Mouse (Mus musculus): ENCODE measurements around the gene Fntb. TPM values are rescaled to one million over a fixed set of nuclear protein-coding genes. Genes with fewer than 3 reads are reported as not detected.

Gene Fntb
- polyA plus RNA-seq, 1 experiment, result 23.8 TPM

DNA sequence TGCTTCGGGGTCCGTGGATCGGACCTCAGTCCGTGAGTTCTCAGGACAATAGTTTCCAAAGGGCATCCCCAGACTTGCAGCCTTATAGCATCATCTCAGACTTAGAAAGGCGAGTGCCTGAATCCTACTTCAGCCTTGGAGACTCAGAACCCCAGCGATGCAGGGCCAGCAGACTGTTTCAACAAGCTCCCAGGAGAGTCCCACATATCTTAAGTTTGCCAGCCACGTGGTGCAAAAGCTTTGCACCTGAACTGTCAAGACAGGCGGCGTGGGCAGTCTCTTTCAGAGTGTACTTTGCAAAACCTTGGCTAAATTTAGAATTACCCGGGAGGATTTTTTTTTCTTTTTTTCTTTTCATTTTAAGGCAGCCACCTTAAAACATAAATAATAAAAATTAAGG, 42.4 kb downstream of the Fntb start:
- Histone ChIP-seq H3K36me3 (ENCODE audit: control insufficient read depth, insufficient read depth) (no peaks in the 10 kb centered on the region), H3K27me3 (ENCODE audit: control insufficient read depth, insufficient read depth, insufficient read length) (peaks cover 11% of the 10 kb centered on the region)
- TF ChIP-seq MAX (IDR thresholded peaks at IDR 0.05; ENCODE audit: low read depth) (no peak), MYOD1 (IDR thresholded peaks at IDR 0.05; ENCODE audit: control insufficient read depth in 1 of 3, insufficient read length in 2 of 3, low read depth in 2 of 3) (no peak), REST (IDR thresholded peaks at IDR 0.05; ENCODE audit: insufficient read depth, insufficient read length) (no peak), SRF (IDR thresholded peaks at IDR 0.05; ENCODE audit: control insufficient read depth, insufficient read length, low read depth) (no peak), TCF3 (IDR thresholded peaks at IDR 0.05; ENCODE audit: insufficient read length, low read depth) (no peak), USF1 (IDR thresholded peaks at IDR 0.05; ENCODE audit: low read depth) (no peak), CEBPB (IDR thresholded peaks at IDR 0.05; ENCODE audit: insufficient read depth, poor library complexity, severe bottlenecking) (no peak)

DNA sequence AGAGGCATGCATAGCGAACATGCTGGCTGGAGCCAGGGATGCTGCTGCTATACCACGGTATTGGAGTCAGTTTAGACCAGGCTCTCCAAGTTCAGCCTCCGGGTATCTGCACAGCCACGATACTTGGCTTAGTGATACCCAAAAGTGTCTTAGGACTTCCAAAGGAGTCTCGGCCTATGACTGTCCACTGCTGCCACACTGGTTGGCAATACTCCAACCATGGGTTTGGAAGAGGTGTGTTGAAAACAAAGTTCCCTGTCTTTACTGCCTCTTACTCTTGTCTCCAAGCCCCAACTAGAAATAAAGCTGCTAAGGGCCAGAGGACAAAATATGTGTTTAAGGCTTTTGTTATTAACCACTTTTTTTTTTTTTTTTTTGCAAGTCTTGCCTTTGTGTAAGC, 45.1 kb downstream of the Fntb start:
- H3K4me3 ChIP-seq, result no peak overlapping the region
- H3K27me3 ChIP-seq (ENCODE audit: control insufficient read depth, insufficient read depth, insufficient read length), result peaks cover 15% of the 10 kb centered on the region
- no peak overlapping the region for H3K4me2 ChIP-seq (ENCODE audit: low read depth)
- no peaks in the 10 kb centered on the region for H3K79me2 ChIP-seq (ENCODE audit: control insufficient read depth, insufficient read depth)
- TF ChIP-seq USF1 (IDR thresholded peaks at IDR 0.05; ENCODE audit: low read depth) (no peak), SRF (IDR thresholded peaks at IDR 0.05; ENCODE audit: control insufficient read depth, insufficient read length, low read depth) (no peak), TCF12 (IDR thresholded peaks at IDR 0.05; ENCODE audit: insufficient read depth, poor library complexity, severe bottlenecking) (no peak), TCF3 (IDR thresholded peaks at IDR 0.05; ENCODE audit: insufficient read length, low read depth) (no peak), POLR2AphosphoS2 (IDR thresholded peaks at IDR 0.05; ENCODE audit: insufficient read length, low read depth) (no peak), MAX (IDR thresholded peaks at IDR 0.05; ENCODE audit: low read depth) (no peak), REST (IDR thresholded peaks at IDR 0.05; ENCODE audit: insufficient read depth, insufficient read length) (no peak), MYOG (IDR thresholded peaks at IDR 0.05; ENCODE audit: control insufficient read depth in 1 of 3, insufficient read depth in 1 of 3, insufficient read length in 2 of 3, low read depth in 2 of 3) (no peak), E2F4 (IDR thresholded peaks at IDR 0.05; ENCODE audit: insufficient read depth) (no peak), CEBPB (IDR thresholded peaks at IDR 0.05; ENCODE audit: insufficient read depth, poor library complexity, severe bottlenecking) (no peak), MYOD1 (IDR thresholded peaks at IDR 0.05; ENCODE audit: control insufficient read depth in 1 of 3, insufficient read length in 2 of 3, low read depth in 2 of 3) (no peak), POLR2A (IDR thresholded peaks at IDR 0.05; ENCODE audit: insufficient read length, low read depth) (no peak)
- no peak overlapping the region for H3ac ChIP-seq (ENCODE audit: control insufficient read depth, insufficient read length)
- H3K36me3 ChIP-seq (ENCODE audit: control insufficient read depth, insufficient read depth), result no peaks in the 10 kb centered on the region

More for the DNA sequence above, 42.4 kb downstream of the Fntb start:
- Histone ChIP-seq H3K4me3 (no peak overlapping the region), H3K4me2 (ENCODE audit: low read depth) (no peak overlapping the region), H3K79me2 (ENCODE audit: control insufficient read depth, insufficient read depth) (no peaks in the 10 kb centered on the region), H3ac (ENCODE audit: control insufficient read depth, insufficient read length) (no peak overlapping the region)

DNA sequence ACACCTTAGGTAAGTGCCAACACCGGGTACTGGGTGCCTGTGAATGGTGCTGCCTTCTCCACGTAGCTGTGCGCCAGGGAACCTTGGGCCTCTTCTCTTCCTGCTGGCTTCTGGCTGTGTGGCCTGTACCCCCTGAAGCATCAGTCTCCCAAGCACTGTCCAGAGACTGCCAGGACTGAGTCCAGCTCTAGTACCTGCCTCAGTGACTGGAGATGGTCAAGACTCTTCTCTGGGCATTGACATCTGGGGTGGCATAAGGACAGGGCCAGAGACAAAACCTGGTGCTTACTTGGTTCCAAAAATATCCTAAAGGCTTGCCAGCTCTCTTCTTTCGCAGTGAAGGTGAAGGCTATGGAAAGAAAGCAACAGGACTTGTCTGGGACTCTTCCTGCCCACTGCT, 45.6 kb downstream of the Fntb start:
- peaks cover 11% of the 10 kb centered on the region for H3K27me3 ChIP-seq (ENCODE audit: control insufficient read depth, insufficient read depth, insufficient read length)
- H3ac ChIP-seq (ENCODE audit: control insufficient read depth, insufficient read length), result no peak overlapping the region
- H3K4me2 ChIP-seq (ENCODE audit: low read depth), result no peak overlapping the region
- TF ChIP-seq CEBPB (IDR thresholded peaks at IDR 0.05; ENCODE audit: insufficient read depth, poor library complexity, severe bottlenecking) (no peak), TCF12 (IDR thresholded peaks at IDR 0.05; ENCODE audit: insufficient read depth, poor library complexity, severe bottlenecking) (no peak), MYOG (IDR thresholded peaks at IDR 0.05; ENCODE audit: control insufficient read depth in 1 of 3, insufficient read depth in 1 of 3, insufficient read length in 2 of 3, low read depth in 2 of 3) (no peak), USF1 (IDR thresholded peaks at IDR 0.05; ENCODE audit: low read depth) (no peak), MYOD1 (IDR thresholded peaks at IDR 0.05; ENCODE audit: control insufficient read depth in 1 of 3, insufficient read length in 2 of 3, low read depth in 2 of 3) (no peak), E2F4 (IDR thresholded peaks at IDR 0.05; ENCODE audit: insufficient read depth) (no peak), MAX (IDR thresholded peaks at IDR 0.05; ENCODE audit: low read depth) (no peak), REST (IDR thresholded peaks at IDR 0.05; ENCODE audit: insufficient read depth, insufficient read length) (no peak), TCF3 (IDR thresholded peaks at IDR 0.05; ENCODE audit: insufficient read length, low read depth) (no peak), SRF (IDR thresholded peaks at IDR 0.05; ENCODE audit: control insufficient read depth, insufficient read length, low read depth) (no peak)
- no peak overlapping the region for H3K4me3 ChIP-seq
- H3K79me2 ChIP-seq (ENCODE audit: control insufficient read depth, insufficient read depth), result no peaks in the 10 kb centered on the region
- H3K36me3 ChIP-seq (ENCODE audit: control insufficient read depth, insufficient read depth), result no peaks in the 10 kb centered on the region

DNA sequence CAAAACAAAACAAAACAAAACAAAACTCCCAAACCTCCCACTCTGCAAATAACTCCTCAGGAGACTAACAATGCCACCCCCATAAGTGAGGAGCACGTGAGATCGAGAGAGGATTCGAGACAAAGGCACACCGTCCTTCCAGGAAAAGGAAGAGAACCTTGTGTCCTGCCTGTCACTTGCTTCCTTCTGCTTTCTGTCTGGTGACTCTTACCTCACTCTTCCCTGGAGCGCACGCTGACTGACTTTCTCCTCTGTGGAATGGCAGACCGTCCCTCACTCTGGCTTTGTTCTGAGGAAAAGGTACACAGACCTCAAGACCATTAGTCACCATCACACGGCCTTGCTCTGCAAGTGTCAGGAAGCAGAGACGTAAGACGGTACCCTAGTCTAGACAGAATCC, 48.2 kb downstream of the Fntb start:
- Histone ChIP-seq H3K36me3 (ENCODE audit: control insufficient read depth, insufficient read depth) (no peaks in the 10 kb centered on the region), H3ac (ENCODE audit: control insufficient read depth, insufficient read length) (no peak overlapping the region), H3K4me3 (no peak overlapping the region), H3K79me2 (ENCODE audit: control insufficient read depth, insufficient read depth) (no peaks in the 10 kb centered on the region), H3K27me3 (ENCODE audit: control insufficient read depth, insufficient read depth, insufficient read length) (peaks cover 11% of the 10 kb centered on the region), H3K4me2 (ENCODE audit: low read depth) (no peak overlapping the region)
- TF ChIP-seq SRF (IDR thresholded peaks at IDR 0.05; ENCODE audit: control insufficient read depth, insufficient read length, low read depth) (no peak), POLR2A (IDR thresholded peaks at IDR 0.05; ENCODE audit: insufficient read length, low read depth) (no peak), USF1 (IDR thresholded peaks at IDR 0.05; ENCODE audit: low read depth) (no peak), TCF12 (IDR thresholded peaks at IDR 0.05; ENCODE audit: insufficient read depth, poor library complexity, severe bottlenecking) (no peak), MYOG (IDR thresholded peaks at IDR 0.05; ENCODE audit: control insufficient read depth in 1 of 3, insufficient read depth in 1 of 3, insufficient read length in 2 of 3, low read depth in 2 of 3) (no peak), E2F4 (IDR thresholded peaks at IDR 0.05; ENCODE audit: insufficient read depth) (no peak), MYOD1 (IDR thresholded peaks at IDR 0.05; ENCODE audit: control insufficient read depth in 1 of 3, insufficient read length in 2 of 3, low read depth in 2 of 3) (no peak)

DNA sequence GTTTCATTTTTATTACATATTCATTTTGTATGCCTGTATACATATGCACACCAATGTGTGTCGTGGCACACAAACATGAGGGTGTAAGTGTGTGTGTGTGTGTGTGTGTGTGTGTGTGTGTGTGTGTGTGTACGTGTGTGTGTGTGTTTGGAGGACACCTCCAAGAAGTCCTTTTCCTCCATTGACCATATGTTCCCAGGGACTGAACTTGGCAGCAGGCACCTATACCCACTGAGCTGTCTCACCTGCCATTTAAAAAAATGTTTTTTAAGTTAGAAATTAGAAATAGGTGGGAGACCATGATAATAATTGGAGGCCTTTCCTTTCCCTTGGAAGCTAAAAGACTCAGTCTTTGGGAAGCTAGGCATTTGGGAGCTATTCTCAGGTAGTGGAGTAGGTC, 48.7 kb downstream of the Fntb start:
- Histone ChIP-seq H3K36me3 (ENCODE audit: control insufficient read depth, insufficient read depth) (no peaks in the 10 kb centered on the region), H3K4me2 (ENCODE audit: low read depth) (no peak overlapping the region), H3K79me2 (ENCODE audit: control insufficient read depth, insufficient read depth) (no peaks in the 10 kb centered on the region), H3K27me3 (ENCODE audit: control insufficient read depth, insufficient read depth, insufficient read length) (peaks cover 11% of the 10 kb centered on the region), H3K4me3 (no peak overlapping the region), H3ac (ENCODE audit: control insufficient read depth, insufficient read length) (no peak overlapping the region)
- TF ChIP-seq REST (IDR thresholded peaks at IDR 0.05; ENCODE audit: insufficient read depth, insufficient read length) (no peak), POLR2A (IDR thresholded peaks at IDR 0.05; ENCODE audit: insufficient read length, low read depth) (no peak), MAX (IDR thresholded peaks at IDR 0.05; ENCODE audit: low read depth) (no peak), SRF (IDR thresholded peaks at IDR 0.05; ENCODE audit: control insufficient read depth, insufficient read length, low read depth) (no peak), POLR2AphosphoS2 (IDR thresholded peaks at IDR 0.05; ENCODE audit: insufficient read length, low read depth) (no peak), CEBPB (IDR thresholded peaks at IDR 0.05; ENCODE audit: insufficient read depth, poor library complexity, severe bottlenecking) (no peak), TCF12 (IDR thresholded peaks at IDR 0.05; ENCODE audit: insufficient read depth, poor library complexity, severe bottlenecking) (no peak), TCF3 (IDR thresholded peaks at IDR 0.05; ENCODE audit: insufficient read length, low read depth) (no peak), MYOG (IDR thresholded peaks at IDR 0.05; ENCODE audit: control insufficient read depth in 1 of 3, insufficient read depth in 1 of 3, insufficient read length in 2 of 3, low read depth in 2 of 3) (no peak), E2F4 (IDR thresholded peaks at IDR 0.05; ENCODE audit: insufficient read depth) (no peak), MYOD1 (IDR thresholded peaks at IDR 0.05; ENCODE audit: control insufficient read depth in 1 of 3, insufficient read length in 2 of 3, low read depth in 2 of 3) (no peak), USF1 (IDR thresholded peaks at IDR 0.05; ENCODE audit: low read depth) (no peak)

All from myocyte (in vitro differentiated cells).